Mouse (Mus musculus): ENCODE measurements at regions not wholly inside any gene's neighbourhood (a gene's known extent, or its start where the extent isn't known, plus 50 kb on each side); places are given as distances from the start of the nearest gene placed in this dataset.
"Not testable (repeated sequence)": the region's sequence is repeated elsewhere in the genome, so short reads cannot be mapped to it uniquely, and the experiment has no call there.

- Histone ChIP-seq H3K9ac (no peak overlapping the region), H3K9me3 (no peaks in the 10 kb centered on the region), H3K4me3 (replicated peaks) (no peak overlapping the region), H3K4me1 (no peaks in the 10 kb centered on the region), H3K27ac (no peak overlapping the region), H3K27me3 (no peaks in the 10 kb centered on the region), H3K4me2 (no peak overlapping the region), H3K36me3 (replicated peaks) (no peaks in the 10 kb centered on the region)
- ATAC-seq (ENCODE audit: low FRiP score), result no peak
- WGBS, result 73% methylated on average over 1 of the region's 1 CpGs
These were observed 178.2 kb downstream of the Kcna4 start for GRCm38 (mm10) chr2:107468671-107469070.

DNA sequence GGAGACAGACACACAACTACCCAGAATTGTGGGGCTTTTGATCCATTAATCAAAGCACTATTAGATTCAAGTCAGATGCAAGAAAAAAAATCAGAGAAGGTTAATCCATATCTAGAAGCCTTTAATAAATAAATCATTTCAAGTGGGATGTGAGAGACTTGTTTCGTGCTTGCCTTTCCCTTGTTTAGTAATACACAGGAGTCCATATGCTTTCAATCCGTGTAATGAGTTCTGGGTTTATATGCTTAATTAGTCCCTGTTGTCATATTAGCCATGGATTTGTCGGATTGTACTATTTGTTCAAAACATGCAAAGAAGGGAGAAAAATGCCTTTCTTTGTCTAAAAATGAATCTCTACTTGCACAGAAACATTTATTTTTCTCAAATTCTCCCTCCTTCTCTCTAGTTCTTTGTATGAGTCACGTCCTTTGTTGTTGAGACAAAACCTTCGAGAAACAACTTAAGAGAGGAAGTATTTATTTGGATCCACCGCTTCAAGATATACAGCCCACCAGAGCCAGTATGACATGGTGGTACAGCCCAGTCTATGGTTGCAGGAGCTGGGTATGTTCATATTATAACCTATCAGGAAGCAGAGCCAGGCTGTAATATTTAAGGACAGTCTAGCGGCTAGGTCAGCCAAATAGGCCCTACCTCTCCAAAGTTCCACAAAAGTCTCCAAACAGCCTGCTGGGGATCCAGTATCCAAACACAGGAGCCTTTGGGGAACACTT, 213.4 kb downstream of the Kcna4 start:
- Histone ChIP-seq H3K27ac (no peak overlapping the region), H3K36me3 (replicated peaks) (no peaks in the 10 kb centered on the region), H3K9ac (no peak overlapping the region), H3K9me3 (no peaks in the 10 kb centered on the region), H3K4me1 (no peaks in the 10 kb centered on the region), H3K4me2 (no peak overlapping the region), H3K27me3 (no peaks in the 10 kb centered on the region), H3K4me3 (replicated peaks) (no peak overlapping the region)
- 64% methylated on average over 7 of the region's 7 CpGs for WGBS
- ATAC-seq (ENCODE audit: low FRiP score), result no peak

GRCm38 (mm10) chr2:107507426-107508167, 217.2 kb downstream of the Kcna4 start:
- Histone ChIP-seq H3K9me3 (no peaks in the 10 kb centered on the region), H3K4me3 (replicated peaks) (no peak overlapping the region), H3K4me1 (no peaks in the 10 kb centered on the region), H3K27me3 (no peaks in the 10 kb centered on the region), H3K27ac (no peak overlapping the region), H3K36me3 (replicated peaks) (no peaks in the 10 kb centered on the region), H3K4me2 (no peak overlapping the region), H3K9ac (no peak overlapping the region)
- no peak for ATAC-seq (ENCODE audit: low FRiP score)

GRCm38 (mm10) chr2:107515486-107515885, 225.0 kb downstream of the Kcna4 start:
- WGBS, result 69% methylated on average over 1 of the region's 1 CpGs
- not testable (repeated sequence) for ATAC-seq (ENCODE audit: low FRiP score); H3K36me3 ChIP-seq (replicated peaks)

GRCm38 (mm10) chr2:107518107-107518506, 227.7 kb downstream of the Kcna4 start:
- Histone ChIP-seq H3K9me3 (no peaks in the 10 kb centered on the region), H3K4me2 (no peak overlapping the region), H3K4me3 (replicated peaks) (no peak overlapping the region), H3K36me3 (replicated peaks) (no peaks in the 10 kb centered on the region), H3K27me3 (no peaks in the 10 kb centered on the region), H3K4me1 (no peaks in the 10 kb centered on the region), H3K27ac (no peak overlapping the region), H3K9ac (no peak overlapping the region)
- 83% methylated on average over 1 of the region's 1 CpGs for WGBS
- ATAC-seq (ENCODE audit: low FRiP score), result no peak

More at GRCm38 (mm10) chr2:107515486-107515885, 225.0 kb downstream of the Kcna4 start:
- H3K4me1 ChIP-seq; H3K27me3 ChIP-seq; H3K9ac ChIP-seq; H3K9me3 ChIP-seq; H3K4me3 ChIP-seq (replicated peaks); H3K27ac ChIP-seq; H3K4me2 ChIP-seq: not testable (repeated sequence)

DNA sequence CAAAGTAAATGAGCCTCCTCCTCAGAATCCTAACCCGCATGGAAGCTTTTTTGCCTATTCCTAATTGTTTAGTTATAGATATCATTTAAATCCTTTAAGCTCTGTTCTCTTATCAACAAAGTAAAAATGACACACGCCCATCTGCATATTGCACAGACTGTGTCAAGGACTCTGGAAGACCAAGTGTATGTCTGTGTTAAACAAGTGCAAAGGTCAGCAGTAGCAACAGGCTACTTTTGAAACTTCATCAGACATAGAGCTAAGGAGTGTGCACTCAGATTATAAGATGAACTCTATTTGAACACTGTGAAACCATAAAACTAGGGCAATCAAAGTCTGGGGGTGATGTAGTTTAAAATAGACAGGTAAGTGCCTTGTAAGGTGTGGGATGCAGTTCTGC, 228.3 kb downstream of the Kcna4 start:
- 89% methylated on average over 2 of the region's 2 CpGs for WGBS
- H3K4me2 ChIP-seq, result no peak overlapping the region
- 0 out of 2 replicates have a peak, but pooled peaks cover 3% of the 10 kb centered on the region for H3K9me3 ChIP-seq
- no peak for ATAC-seq (ENCODE audit: low FRiP score)
- H3K27me3 ChIP-seq, result no peaks in the 10 kb centered on the region
- H3K27ac ChIP-seq, result no peak overlapping the region
- H3K4me1 ChIP-seq, result no peaks in the 10 kb centered on the region
- no peak overlapping the region for H3K9ac ChIP-seq
- H3K36me3 ChIP-seq (replicated peaks), result no peaks in the 10 kb centered on the region
- H3K4me3 ChIP-seq (replicated peaks), result no peak overlapping the region

DNA sequence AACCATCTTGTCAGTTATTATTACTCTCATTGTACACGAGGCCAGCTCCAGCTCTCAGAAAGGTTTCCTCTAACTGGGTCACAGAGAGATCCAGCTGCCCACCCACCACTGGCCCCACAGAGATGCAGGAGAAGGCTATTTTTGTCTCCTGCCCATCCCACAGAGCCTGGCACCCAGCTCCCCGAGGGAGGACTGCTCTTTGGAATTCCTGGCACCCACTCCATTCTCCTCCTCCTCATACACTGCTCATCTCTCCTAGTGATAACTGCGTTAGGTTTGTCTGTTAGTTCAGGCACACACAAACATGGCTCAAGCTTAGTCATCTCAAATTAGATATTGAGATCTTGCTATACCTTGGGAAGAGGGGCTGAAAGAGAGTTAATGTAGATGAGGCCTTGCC, 228.9 kb downstream of the Kcna4 start:
- WGBS, result 91% methylated on average over 3 of the region's 3 CpGs
- no peaks in the 10 kb centered on the region for H3K27me3 ChIP-seq
- H3K36me3 ChIP-seq (replicated peaks), result no peaks in the 10 kb centered on the region
- no peak overlapping the region for H3K4me2 ChIP-seq
- no peaks in the 10 kb centered on the region for H3K4me1 ChIP-seq
- no peak overlapping the region for H3K27ac ChIP-seq
- ATAC-seq (ENCODE audit: low FRiP score), result no peak
- H3K9ac ChIP-seq, result no peak overlapping the region
- H3K4me3 ChIP-seq (replicated peaks), result no peak overlapping the region
- H3K9me3 ChIP-seq, result 0 out of 2 replicates have a peak, but pooled peaks cover 3% of the 10 kb centered on the region

DNA sequence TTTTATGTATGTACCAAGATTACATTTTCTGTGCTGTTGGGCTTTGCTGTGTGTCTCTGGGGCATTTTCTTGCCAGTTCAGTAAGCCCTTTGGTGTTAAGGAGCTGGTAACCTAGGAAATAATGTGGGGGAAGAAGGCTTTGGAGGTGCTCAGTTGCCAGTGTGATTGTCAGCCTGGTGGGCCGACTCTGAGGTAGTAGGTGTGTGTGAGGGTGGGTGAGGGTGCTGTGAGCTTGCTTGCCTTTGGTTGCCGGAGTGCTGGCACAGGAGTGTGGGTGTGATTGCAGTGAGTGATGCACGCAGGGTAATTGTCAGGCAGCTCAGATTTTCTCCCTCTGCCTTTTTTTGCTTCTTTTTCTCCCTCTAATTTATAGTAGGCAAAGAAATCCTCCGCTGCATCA, 229.3 kb downstream of the Kcna4 start:
- Histone ChIP-seq H3K4me1 (no peaks in the 10 kb centered on the region), H3K4me2 (no peak overlapping the region), H3K9me3 (0 out of 2 replicates have a peak, but pooled peaks cover 3% of the 10 kb centered on the region), H3K4me3 (replicated peaks) (no peak overlapping the region), H3K27me3 (no peaks in the 10 kb centered on the region), H3K9ac (no peak overlapping the region), H3K36me3 (replicated peaks) (no peaks in the 10 kb centered on the region), H3K27ac (no peak overlapping the region)
- no peak for ATAC-seq (ENCODE audit: low FRiP score)
- 84% methylated on average over 4 of the region's 4 CpGs for WGBS

DNA sequence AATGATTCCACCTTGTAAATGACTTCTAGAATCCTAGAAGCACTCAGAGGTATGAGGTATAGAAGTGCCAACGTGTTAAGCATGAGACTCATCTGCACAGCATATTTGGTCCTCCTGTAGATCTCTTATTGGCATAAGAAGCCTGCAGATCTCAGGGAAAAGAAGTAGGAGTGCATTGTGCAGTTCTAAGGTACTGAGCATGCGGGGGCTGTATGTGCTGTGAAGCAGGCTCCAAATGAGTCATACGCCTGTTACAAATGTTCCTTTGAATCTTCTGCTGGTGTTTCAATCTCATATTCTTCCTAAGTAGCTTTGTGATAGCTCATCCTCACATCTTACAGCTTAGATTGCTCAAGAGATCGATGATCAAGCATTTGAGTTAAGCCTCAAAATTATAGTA, 252.7 kb downstream of the Kcna4 start:
- Histone ChIP-seq H3K4me2 (no peak overlapping the region), H3K4me3 (replicated peaks) (no peak overlapping the region), H3K9me3 (no peaks in the 10 kb centered on the region), H3K4me1 (no peaks in the 10 kb centered on the region), H3K27ac (no peak overlapping the region), H3K9ac (no peak overlapping the region), H3K27me3 (no peaks in the 10 kb centered on the region), H3K36me3 (replicated peaks) (no peaks in the 10 kb centered on the region)
- ATAC-seq (ENCODE audit: low FRiP score), result no peak
- 93% methylated on average over 4 of the region's 4 CpGs for whole genome bisulfite sequencing

DNA sequence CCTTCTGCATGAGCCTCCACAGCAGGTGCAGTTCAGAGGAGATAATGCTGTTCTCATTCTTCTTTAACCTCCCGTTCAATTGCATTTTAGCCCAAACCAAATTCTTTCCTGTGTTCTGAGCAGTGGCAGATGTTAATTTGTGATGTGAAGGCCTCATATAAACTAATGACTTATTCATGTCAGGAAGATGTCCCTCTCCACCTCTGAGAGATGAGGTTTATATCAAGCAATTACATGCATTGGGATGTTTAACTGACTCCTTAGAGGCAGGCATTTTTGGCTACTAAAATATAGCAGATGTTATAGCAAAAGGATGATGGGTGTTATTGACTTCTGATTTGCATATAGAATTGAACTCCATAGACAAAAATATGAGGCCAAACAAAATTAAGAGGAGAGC, 262.1 kb downstream of the Kcna4 start:
- H3K27me3 ChIP-seq, result no peaks in the 10 kb centered on the region
- WGBS, result 72% methylated on average over 1 of the region's 1 CpGs
- H3K36me3 ChIP-seq (replicated peaks), result no peaks in the 10 kb centered on the region
- no peaks in the 10 kb centered on the region for H3K4me1 ChIP-seq
- H3K9me3 ChIP-seq, result no peaks in the 10 kb centered on the region
- no peak overlapping the region for H3K4me3 ChIP-seq (replicated peaks)
- no peak overlapping the region for H3K4me2 ChIP-seq
- ATAC-seq (ENCODE audit: low FRiP score), result no peak
- H3K9ac ChIP-seq, result no peak overlapping the region
- H3K27ac ChIP-seq, result no peak overlapping the region

- Histone ChIP-seq H3K9me3 (no peaks in the 10 kb centered on the region), H3K4me1 (no peaks in the 10 kb centered on the region), H3K36me3 (replicated peaks) (no peaks in the 10 kb centered on the region), H3K4me3 (replicated peaks) (no peak overlapping the region), H3K27ac (no peak overlapping the region), H3K27me3 (no peaks in the 10 kb centered on the region), H3K9ac (no peak overlapping the region), H3K4me2 (no peak overlapping the region)
- no peak for ATAC-seq (ENCODE audit: low FRiP score)
- WGBS, result 88% methylated on average over 3 of the region's 3 CpGs
These were observed 265.8 kb downstream of the Kcna4 start for GRCm38 (mm10) chr2:107556239-107556638.

GRCm38 (mm10) chr2:107569618-107570017, 279.2 kb downstream of the Kcna4 start:
- no peak overlapping the region for H3K4me3 ChIP-seq (replicated peaks)
- H3K9ac ChIP-seq, result no peak overlapping the region
- H3K4me1 ChIP-seq, result no peaks in the 10 kb centered on the region
- no peak for ATAC-seq (ENCODE audit: low FRiP score)
- no peaks in the 10 kb centered on the region for H3K9me3 ChIP-seq
- WGBS, result 75% methylated on average over 2 of the region's 2 CpGs
- no peak overlapping the region for H3K27ac ChIP-seq
- no peak overlapping the region for H3K4me2 ChIP-seq
- no peaks in the 10 kb centered on the region for H3K36me3 ChIP-seq (replicated peaks)
- no peaks in the 10 kb centered on the region for H3K27me3 ChIP-seq
